Mouse (Mus musculus): Measurements from ENCODE around the gene Fcgr1. TPM values are rescaled to one million over a fixed set of nuclear protein-coding genes. Genes with fewer than 3 reads are reported as not detected.
"Not testable (repeated sequence)": the region's sequence is repeated elsewhere in the genome, so short reads cannot be mapped to it uniquely, and the experiment has no call there.

The Fcgr1 gene
- polyA plus RNA-seq, 1 experiment from 2014 or later = 2.1 TPM

- Histone ChIP-seq H3K4me2 (peak overlapping the region; percentile 59), H3K4me1 (ENCODE audit: control insufficient read depth, insufficient read depth, low read length) (peaks cover 16% of the 10 kb centered on the region), H3K4me3 (ENCODE audit: low read depth, low read length) (peak overlapping the region; percentile 41; the same call in 1 of the 2 replicates), H3K27me3 (ENCODE audit: control insufficient read depth, insufficient read depth, low read length) (no peaks in the 10 kb centered on the region), H3K9me3 (ENCODE audit: control insufficient read depth, low read length) (no peaks in the 10 kb centered on the region), H3K36me3 (ENCODE audit: control insufficient read depth, insufficient read depth, low read length) (no peaks in the 10 kb centered on the region), H3K9ac (ENCODE audit: low read length) (peak overlapping the region; percentile 78), H3K27ac (ENCODE audit: low read depth, low read length) (peak overlapping the region; percentile 30; the same call in 1 of the 2 replicates)
- ATAC-seq (ENCODE audit: low FRiP score) = no peak
- peak; percentile 88 for DNase-seq (ENCODE audit: low spot score, missing footprints)
- 58% methylated on average over 6 of the region's 6 CpGs for WGBS
Observed at GRCm38 (mm10) chr3:96248141-96249033, 45.4 kb downstream of the Fcgr1 start.

- Histone ChIP-seq H3K4me2 (peak overlapping the region; percentile 59), H3K9me3 (ENCODE audit: control insufficient read depth, low read length) (no peaks in the 10 kb centered on the region), H3K4me3 (ENCODE audit: low read depth, low read length) (peak overlapping the region; percentile 41), H3K36me3 (ENCODE audit: control insufficient read depth, insufficient read depth, low read length) (no peaks in the 10 kb centered on the region), H3K27me3 (ENCODE audit: control insufficient read depth, insufficient read depth, low read length) (no peaks in the 10 kb centered on the region), H3K27ac (ENCODE audit: low read depth, low read length) (peak overlapping the region; percentile 82), H3K4me1 (ENCODE audit: control insufficient read depth, insufficient read depth, low read length) (peaks cover 16% of the 10 kb centered on the region), H3K9ac (ENCODE audit: low read length) (peak overlapping the region; percentile 78)
- 2% methylated on average over 11 of the region's 11 CpGs for WGBS
- ATAC-seq (ENCODE audit: low FRiP score) = no peak
- peak; percentile 93 for DNase-seq (ENCODE audit: low spot score, missing footprints)
Observed at GRCm38 (mm10) chr3:96247356-96248140, 46.2 kb downstream of the Fcgr1 start.

GRCm38 (mm10) chr3:96246427-96246856, 47.3 kb downstream of the Fcgr1 start, which contains the start of gene Hist2h3c1:
Gene Hist2h3c1, plus strand, starts transcription at chr3:96246685.
- Histone ChIP-seq H3K27ac (ENCODE audit: low read depth, low read length) (peak within 1 kb of the TSS; percentile 82), H3K9ac (ENCODE audit: low read length) (peak within 1 kb of the TSS; percentile 78), H3K4me2 (peak within 1 kb of the TSS; percentile 59), H3K4me3 (ENCODE audit: low read depth, low read length) (peak within 1 kb of the TSS; percentile 41), H3K4me1 (ENCODE audit: control insufficient read depth, insufficient read depth, low read length) (peaks cover 16% of the 10 kb centered on the region)
- H3K36me3 ChIP-seq (ENCODE audit: control insufficient read depth, insufficient read depth, low read length); H3K27me3 ChIP-seq (ENCODE audit: control insufficient read depth, insufficient read depth, low read length); DNase-seq (ENCODE audit: low spot score, missing footprints); H3K9me3 ChIP-seq (ENCODE audit: control insufficient read depth, low read length): not testable (repeated sequence)
- WGBS = no CpG with 5 or more reads among the region's 47 CpGs
- peak; percentile 93 for ATAC-seq (ENCODE audit: low FRiP score)

GRCm38 (mm10) chr3:96246018-96246417, 47.8 kb downstream of the Fcgr1 start:
- H3K9me3 ChIP-seq (ENCODE audit: control insufficient read depth, low read length); H3K27me3 ChIP-seq (ENCODE audit: control insufficient read depth, insufficient read depth, low read length); ATAC-seq (ENCODE audit: low FRiP score); DNase-seq (ENCODE audit: low spot score, missing footprints); H3K27ac ChIP-seq (ENCODE audit: low read depth, low read length); H3K36me3 ChIP-seq (ENCODE audit: control insufficient read depth, insufficient read depth, low read length); H3K9ac ChIP-seq (ENCODE audit: low read length): not testable (repeated sequence)
- Histone ChIP-seq H3K4me3 (ENCODE audit: low read depth, low read length) (0 out of 2 replicates have a peak overlapping the region, but pooled peaks have one; percentile 22), H3K4me2 (0 out of 2 replicates have a peak overlapping the region, but pooled peaks have one; percentile 28), H3K4me1 (ENCODE audit: control insufficient read depth, insufficient read depth, low read length) (peaks cover 16% of the 10 kb centered on the region)
- WGBS = 0% methylated on average over 10 of the region's 21 CpGs

GRCm38 (mm10) chr3:96245003-96245886, 48.5 kb downstream of the Fcgr1 start, which contains the start of gene Hist2h2aa1:
Gene Hist2h2aa1, plus strand, starts transcription at chr3:96245497.
- H3K4me1 ChIP-seq (ENCODE audit: control insufficient read depth, insufficient read depth, low read length) = peaks cover 19% of the 10 kb centered on the region
- not testable (repeated sequence) for H3K36me3 ChIP-seq (ENCODE audit: control insufficient read depth, insufficient read depth, low read length); H3K27me3 ChIP-seq (ENCODE audit: control insufficient read depth, insufficient read depth, low read length); H3K9me3 ChIP-seq (ENCODE audit: control insufficient read depth, low read length)
- H3K4me2 ChIP-seq = peak within 1 kb of the TSS; percentile 60
- peak within 1 kb of the TSS; percentile 43 for H3K4me3 ChIP-seq (ENCODE audit: low read depth, low read length)
- ATAC-seq (ENCODE audit: low FRiP score) (peak; percentile 86), DNase-seq (ENCODE audit: low spot score, missing footprints) (peak; percentile 96)
- H3K27ac ChIP-seq (ENCODE audit: low read depth, low read length) = peak within 1 kb of the TSS; percentile 94
- peak within 1 kb of the TSS; percentile 80 for H3K9ac ChIP-seq (ENCODE audit: low read length)
- WGBS = under 1% methylated on average over 32 of the region's 88 CpGs

- ATAC-seq (ENCODE audit: low FRiP score) (no peak), DNase-seq (ENCODE audit: low spot score, missing footprints) (no peak)
- Histone ChIP-seq H3K4me1 (ENCODE audit: control insufficient read depth, insufficient read depth, low read length) (peaks cover 19% of the 10 kb centered on the region), H3K9ac (ENCODE audit: low read length) (peak overlapping the region; percentile 80; the same call in 1 of the 2 replicates), H3K9me3 (ENCODE audit: control insufficient read depth, low read length) (no peaks in the 10 kb centered on the region), H3K27ac (ENCODE audit: low read depth, low read length) (peak overlapping the region; percentile 94), H3K27me3 (ENCODE audit: control insufficient read depth, insufficient read depth, low read length) (no peaks in the 10 kb centered on the region), H3K4me2 (peak overlapping the region; percentile 60; the same call in 1 of the 2 replicates), H3K4me3 (ENCODE audit: low read depth, low read length) (0 out of 2 replicates have a peak overlapping the region, but pooled peaks have one; percentile 7), H3K36me3 (ENCODE audit: control insufficient read depth, insufficient read depth, low read length) (no peaks in the 10 kb centered on the region)
- WGBS = 82% methylated on average over 7 of the region's 7 CpGs
Observed at GRCm38 (mm10) chr3:96243921-96244572, 49.7 kb downstream of the Fcgr1 start.

GRCm38 (mm10) chr3:96240799-96241197, 53.0 kb downstream of the Fcgr1 start:
- Histone ChIP-seq H3K4me3 (ENCODE audit: low read depth, low read length) (no peak overlapping the region), H3K9ac (ENCODE audit: low read length) (peak overlapping the region; percentile 58), H3K27me3 (ENCODE audit: control insufficient read depth, insufficient read depth, low read length) (no peaks in the 10 kb centered on the region), H3K27ac (ENCODE audit: low read depth, low read length) (peak overlapping the region; percentile 32), H3K4me1 (ENCODE audit: control insufficient read depth, insufficient read depth, low read length) (peaks cover 20% of the 10 kb centered on the region), H3K4me2 (peak overlapping the region; percentile 10; the same call in 1 of the 2 replicates), H3K36me3 (ENCODE audit: control insufficient read depth, insufficient read depth, low read length) (no peaks in the 10 kb centered on the region), H3K9me3 (ENCODE audit: control insufficient read depth, low read length) (no peaks in the 10 kb centered on the region)
- DNase-seq (ENCODE audit: low spot score, missing footprints) (no peak), ATAC-seq (ENCODE audit: low FRiP score) (no peak)
- 78% methylated on average over 9 of the region's 9 CpGs for WGBS
